Mouse (Mus musculus) ES-E14 (cell line): ENCODE data around the gene Esrrg. TPM values are rescaled to one million over a fixed set of nuclear protein-coding genes. Genes with fewer than 3 reads are reported as not detected.

Experiments
- DNase-seq: peaks from one replicate; pipeline ENCODE4 v3.0.0-alpha.2; 2013; ENCODE audit warnings: low read depth, low spot score
- H3K27ac ChIP-seq: 2 replicates; pipeline ENCODE4 v1.5.1; 2012; ENCODE audit warnings: low read depth, mild to moderate bottlenecking, low read length, moderate library complexity, mixed read lengths; ENCODE audit not compliant: poor library complexity, insufficient read depth, severe bottlenecking
- H3K36me3 ChIP-seq: 2 replicates; pipeline ENCODE4 v1.6.1; 2012; ENCODE audit warnings: mild to moderate bottlenecking, low read length, moderate library complexity, mixed read lengths; ENCODE audit not compliant: control insufficient read depth, poor library complexity, insufficient read depth, severe bottlenecking
- H3K4me1 ChIP-seq, 2 experiments: fragments of 150-350 bp in 1 of 2; sonication (generic) in 1 of 2; 2 replicates each; pipeline ENCODE4 v1.6.1; 2012; ENCODE audit warnings: low read length in 2 of 2, mild to moderate bottlenecking in 1 of 2, mixed read lengths in 1 of 2; ENCODE audit not compliant: control insufficient read depth in 2 of 2, insufficient read depth in 2 of 2, poor library complexity in 1 of 2
- H3K4me3 ChIP-seq, 2 experiments: fragments of 150-350 bp in 1 of 2; sonication (generic) in 1 of 2; 2 replicates each; pipeline ENCODE4 v1.5.1; 2012; ENCODE audit warnings: low read length in 2 of 2, low read depth in 1 of 2, mild to moderate bottlenecking in 1 of 2, mixed read lengths in 1 of 2; ENCODE audit not compliant: insufficient read depth in 1 of 2, poor library complexity in 1 of 2, severe bottlenecking in 1 of 2
- H3K9ac ChIP-seq: 2 replicates; pipeline ENCODE4 v1.6.1; 2012; ENCODE audit warnings: low read depth, mild to moderate bottlenecking, low read length, mixed read lengths; ENCODE audit not compliant: poor library complexity, insufficient read depth, severe bottlenecking
- H3K9me3 ChIP-seq: fragments of 150-350 bp; sonication (generic); 2 replicates; pipeline ENCODE4 v1.6.1; 2012; ENCODE audit warnings: low read depth, mild to moderate bottlenecking, low read length; ENCODE audit not compliant: control insufficient read depth, insufficient read depth
- CHD2 ChIP-seq: IDR thresholded peaks from 2 replicates; pipeline ENCODE4 v1.6.1; 2014; ENCODE audit warnings: mild to moderate bottlenecking, low read depth, low read length, inconsistent platforms
- HCFC1 ChIP-seq: IDR thresholded peaks from 2 replicates; pipeline ENCODE4 v1.6.1; 2012; ENCODE audit warnings: low read length, inconsistent platforms, borderline replicate concordance; ENCODE audit not compliant: insufficient read depth
- MAFK ChIP-seq: IDR thresholded peaks from 2 replicates; pipeline ENCODE4 v1.6.1; 2014; ENCODE audit warnings: mild to moderate bottlenecking, low read depth, low read length, inconsistent platforms; ENCODE audit not compliant: insufficient read depth
- ZC3H11A ChIP-seq: IDR thresholded peaks from 2 replicates; pipeline ENCODE4 v1.6.1; 2012; ENCODE audit warnings: low read depth, mild to moderate bottlenecking, inconsistent platforms, low read length, borderline replicate concordance
- ZNF384 ChIP-seq: IDR thresholded peaks from 2 replicates; pipeline ENCODE4 v1.6.1; 2012; ENCODE audit warnings: low read depth, low read length, inconsistent platforms
- in situ Hi-C, 2 experiments: fragments of 600-800 bp; cut with MboI; formaldehyde crosslinking; loops; one replicate each; pipeline ENCODE4 v1.15.1; 2025; ENCODE audit warnings: low sequenced_read_pairs in 2 of 2, inconsistent platforms in 1 of 2; ENCODE audit not compliant: unreplicated experiment in 2 of 2
- total RNA-seq: library from RNA; depleted of rRNA; stranded (reverse); fragments of 300-350 nt; gene quantifications from 2 replicates; pipeline ENCODE4 v1.2.3, GENCODE M21; 2012

The Esrrg gene
- total RNA-seq, 1 experiment: 0.09 TPM

GRCm38 (mm10) chr1:188035957-188036356 lies 427.4 kb downstream of the Esrrg start:
- Histone ChIP-seq H3K27ac (no peak overlapping the region), H3K9me3 (no peaks in the 10 kb centered on the region), H3K4me3 (no peak overlapping the region), H3K36me3 (no peaks in the 10 kb centered on the region), H3K9ac (no peak overlapping the region), H3K4me1 (no peaks in the 10 kb centered on the region)
- no peak for DNase-seq
- in situ Hi-C loops: no loop called here
- TF ChIP-seq HCFC1: no peak
- no peak for TF ChIP-seq ZC3H11A
- no peak for TF ChIP-seq CHD2
- TF ChIP-seq ZNF384: no peak
- TF ChIP-seq MAFK: no peak

DNA sequence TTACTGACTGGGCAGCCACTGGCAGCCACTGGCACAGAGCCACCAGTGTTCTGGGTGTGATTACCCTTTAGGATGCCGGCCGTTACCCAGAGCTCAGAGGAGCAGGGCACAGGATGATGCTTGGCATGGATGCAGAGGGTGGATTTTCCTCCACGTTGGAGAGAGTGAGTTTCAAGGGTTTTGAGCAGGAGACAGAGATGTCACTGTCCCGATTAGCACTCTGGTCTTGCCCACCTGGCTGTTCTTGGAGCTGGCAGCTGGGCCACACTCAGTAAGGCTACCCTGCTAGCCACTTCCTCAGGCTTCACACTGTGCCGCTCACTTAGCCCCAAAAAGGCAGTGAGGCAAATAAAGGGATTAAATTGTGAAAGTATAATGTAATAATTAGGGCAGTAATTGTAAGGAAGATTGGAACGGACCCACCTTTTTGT lies 438.1 kb downstream of the Esrrg start:
- DNase-seq: no peak
- H3K4me1 ChIP-seq: no peaks in the 10 kb centered on the region
- in situ Hi-C loops: no loop called here
- no peaks in the 10 kb centered on the region for H3K9me3 ChIP-seq
- TF ChIP-seq HCFC1 (no peak), ZNF384 (no peak), MAFK (no peak), ZC3H11A (no peak), CHD2 (no peak)
- H3K9ac ChIP-seq: no peak overlapping the region
- no peak overlapping the region for H3K4me3 ChIP-seq
- no peaks in the 10 kb centered on the region for H3K36me3 ChIP-seq
- H3K27ac ChIP-seq: no peak overlapping the region

DNA sequence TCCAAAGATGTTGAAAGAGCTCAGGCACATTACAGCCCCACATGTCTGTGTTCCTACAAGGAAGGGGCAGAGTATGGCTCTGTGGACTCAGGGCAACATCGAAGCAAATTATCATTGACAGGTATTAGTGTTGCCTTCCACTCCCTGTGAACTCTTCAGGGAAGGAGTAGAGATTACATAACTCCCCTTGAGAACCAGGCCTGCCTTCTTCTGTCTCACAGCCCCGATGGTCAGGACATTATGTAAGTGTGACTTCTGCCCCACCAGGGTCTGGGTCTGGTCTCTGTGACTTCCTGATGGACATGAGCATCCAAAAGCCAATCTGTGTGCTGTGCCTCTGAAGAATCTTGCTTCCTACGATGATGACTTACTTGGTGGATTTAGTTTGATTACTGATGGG lies 438.6 kb downstream of the Esrrg start:
- in situ Hi-C loops: no loop called here
- Histone ChIP-seq H3K36me3 (no peaks in the 10 kb centered on the region), H3K27ac (no peak overlapping the region), H3K4me1 (no peaks in the 10 kb centered on the region), H3K9ac (no peak overlapping the region), H3K4me3 (no peak overlapping the region), H3K9me3 (no peaks in the 10 kb centered on the region)
- TF ChIP-seq MAFK (no peak), CHD2 (no peak), HCFC1 (no peak), ZNF384 (no peak), ZC3H11A (no peak)
- DNase-seq: no peak

DNA sequence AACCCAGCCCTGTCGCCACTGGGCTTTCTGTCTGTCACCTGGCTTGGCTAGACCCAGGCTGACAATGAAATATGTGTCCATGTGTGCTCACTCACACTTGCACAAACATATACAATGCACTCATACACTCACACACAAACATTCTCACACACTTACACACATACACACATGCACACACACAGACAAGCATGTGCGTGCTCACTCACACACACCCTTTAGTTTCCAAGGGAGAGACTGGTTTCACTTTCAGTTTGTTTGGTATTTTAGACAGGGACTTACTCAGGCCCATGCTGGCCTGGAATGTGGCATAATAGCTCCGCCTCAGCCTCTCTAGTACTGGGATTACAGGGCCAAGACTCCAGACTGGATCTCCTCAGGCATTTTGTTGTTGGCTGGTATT lies 447.3 kb downstream of the Esrrg start:
- DNase-seq: no peak
- no peaks in the 10 kb centered on the region for H3K36me3 ChIP-seq
- H3K9ac ChIP-seq: no peak overlapping the region
- TF ChIP-seq MAFK (no peak), ZC3H11A (no peak), HCFC1 (no peak), CHD2 (no peak), ZNF384 (no peak)
- in situ Hi-C loops: no loop called here
- H3K27ac ChIP-seq: no peak overlapping the region
- no peaks in the 10 kb centered on the region for H3K4me1 ChIP-seq
- H3K9me3 ChIP-seq: no peaks in the 10 kb centered on the region
- no peak overlapping the region for H3K4me3 ChIP-seq

GRCm38 (mm10) chr1:188057892-188058291 lies 449.3 kb downstream of the Esrrg start:
- TF ChIP-seq ZNF384 (no peak), CHD2 (no peak), ZC3H11A (no peak), HCFC1 (no peak), MAFK (no peak)
- H3K4me1 ChIP-seq: no peaks in the 10 kb centered on the region
- H3K4me3 ChIP-seq: no peak overlapping the region
- no peak overlapping the region for H3K27ac ChIP-seq
- in situ Hi-C loops: no loop called here
- H3K9ac ChIP-seq: no peak overlapping the region
- H3K9me3 ChIP-seq: no peaks in the 10 kb centered on the region
- no peak for DNase-seq
- H3K36me3 ChIP-seq: no peaks in the 10 kb centered on the region
